Mouse (Mus musculus): ENCODE measurements around the gene Hist1h2ad.
"Not testable (repeated sequence)": the region's sequence is repeated elsewhere in the genome, so short reads cannot be mapped to it uniquely, and the experiment has no call there.

The Hist1h2ad gene

DNA sequence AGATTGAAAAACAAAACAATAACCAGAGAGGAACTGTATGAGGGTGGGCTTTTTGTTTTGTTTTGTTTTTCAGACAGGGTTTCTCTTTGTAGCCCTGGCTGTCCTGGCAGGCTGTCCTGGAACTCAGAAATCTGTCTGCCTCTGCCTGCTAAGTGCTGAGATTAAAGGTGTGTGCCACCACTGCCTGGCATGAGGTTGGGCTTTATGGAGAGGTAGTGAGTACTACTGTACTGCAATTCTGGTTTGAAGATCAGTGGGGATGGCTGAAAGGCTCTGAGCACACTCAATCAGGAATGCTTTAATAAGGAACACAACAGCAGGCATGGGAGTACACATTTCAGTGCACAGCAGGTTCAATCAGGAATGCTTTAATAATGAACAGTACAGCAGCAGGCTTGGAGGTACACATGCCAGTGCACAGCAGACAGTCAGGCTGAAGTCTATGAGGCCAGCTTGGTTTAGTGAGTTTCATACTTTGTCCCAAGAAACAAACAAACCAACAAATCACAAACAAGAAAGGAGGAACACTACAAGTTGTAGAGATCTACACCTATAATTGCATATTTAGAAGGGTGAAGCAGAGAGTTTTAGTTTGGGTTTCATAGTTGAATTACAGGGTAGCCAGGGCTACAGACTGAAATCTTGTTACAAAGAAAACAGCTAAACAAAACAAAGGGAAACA lies 9.3 kb downstream of the Hist1h2ad start:
- DNase-seq (ENCODE audit: low read depth, low spot score) = no peak

DNA sequence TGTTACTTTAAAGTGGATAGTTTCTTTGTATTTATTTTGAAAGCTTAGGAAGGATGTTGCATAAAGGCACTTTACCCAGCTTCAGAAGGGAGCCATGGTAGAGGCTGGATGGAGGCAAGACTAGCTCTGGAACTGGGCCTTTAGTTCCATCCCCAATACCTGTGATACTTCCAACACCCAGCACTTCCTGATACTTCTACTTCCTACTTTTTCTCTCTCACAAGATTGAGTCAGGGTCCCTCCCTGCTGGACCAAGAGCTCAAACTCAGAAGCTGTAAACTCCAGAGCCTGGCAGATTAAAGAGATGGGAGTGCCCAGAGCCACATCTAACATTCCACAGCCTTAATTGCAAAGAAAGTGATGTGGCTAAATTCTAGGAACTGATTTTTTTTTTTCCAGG lies 10.2 kb downstream of the Hist1h2ad start:
- DNase-seq (ENCODE audit: low read depth, low spot score) = peak; percentile 37

DNA sequence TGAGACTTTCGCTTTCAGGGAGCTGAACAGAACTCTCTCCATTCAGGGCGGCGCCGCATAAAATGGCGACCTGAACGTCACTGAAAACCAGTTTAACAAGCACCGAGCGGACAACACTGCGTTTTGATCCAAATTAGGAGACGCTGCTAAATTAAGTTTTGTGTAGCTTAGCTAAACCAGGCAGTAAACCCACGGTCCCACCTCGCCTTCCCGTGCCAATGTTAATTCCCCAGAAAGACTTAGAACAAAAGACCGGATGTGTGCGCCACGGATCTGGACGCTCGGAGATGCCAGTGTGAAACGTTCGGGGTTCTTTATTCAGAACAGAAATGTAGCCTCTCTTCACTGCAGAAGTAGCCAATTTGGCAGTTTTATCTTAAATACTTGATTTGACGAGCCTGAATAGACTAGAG lies 10.9 kb downstream of the Hist1h2ad start:
- peak; percentile 79 for DNase-seq (ENCODE audit: low read depth, low spot score)

DNA sequence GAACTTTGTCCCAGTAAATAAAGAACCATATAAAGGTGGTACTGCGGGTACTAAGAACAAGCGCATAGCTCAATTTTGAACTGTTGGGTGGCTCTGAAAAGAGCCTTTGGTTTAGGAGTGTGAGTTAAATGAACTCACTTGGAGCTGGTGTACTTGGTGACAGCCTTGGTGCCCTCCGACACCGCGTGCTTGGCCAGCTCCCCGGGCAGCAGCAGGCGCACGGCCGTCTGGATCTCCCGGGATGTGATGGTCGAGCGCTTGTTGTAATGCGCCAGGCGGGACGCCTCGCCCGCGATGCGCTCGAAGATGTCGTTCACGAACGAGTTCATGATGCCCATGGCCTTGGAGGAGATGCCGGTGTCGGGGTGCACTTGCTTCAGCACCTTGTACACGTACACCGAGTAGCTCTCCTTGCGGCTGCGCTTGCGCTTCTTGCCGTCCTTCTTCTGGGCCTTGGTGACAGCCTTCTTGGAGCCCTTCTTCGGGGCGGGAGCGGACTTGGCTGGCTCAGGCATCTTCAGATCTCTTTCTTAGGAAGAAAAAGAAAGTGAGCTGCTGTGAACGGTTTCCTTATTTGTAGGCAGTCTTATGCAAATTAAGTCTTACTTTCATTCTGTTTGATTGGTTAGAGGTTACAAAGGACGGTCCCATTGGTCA lies 11.4 kb downstream of the Hist1h2ad start:
- DNase-seq (ENCODE audit: low read depth, low spot score) = peak; percentile 93

DNA sequence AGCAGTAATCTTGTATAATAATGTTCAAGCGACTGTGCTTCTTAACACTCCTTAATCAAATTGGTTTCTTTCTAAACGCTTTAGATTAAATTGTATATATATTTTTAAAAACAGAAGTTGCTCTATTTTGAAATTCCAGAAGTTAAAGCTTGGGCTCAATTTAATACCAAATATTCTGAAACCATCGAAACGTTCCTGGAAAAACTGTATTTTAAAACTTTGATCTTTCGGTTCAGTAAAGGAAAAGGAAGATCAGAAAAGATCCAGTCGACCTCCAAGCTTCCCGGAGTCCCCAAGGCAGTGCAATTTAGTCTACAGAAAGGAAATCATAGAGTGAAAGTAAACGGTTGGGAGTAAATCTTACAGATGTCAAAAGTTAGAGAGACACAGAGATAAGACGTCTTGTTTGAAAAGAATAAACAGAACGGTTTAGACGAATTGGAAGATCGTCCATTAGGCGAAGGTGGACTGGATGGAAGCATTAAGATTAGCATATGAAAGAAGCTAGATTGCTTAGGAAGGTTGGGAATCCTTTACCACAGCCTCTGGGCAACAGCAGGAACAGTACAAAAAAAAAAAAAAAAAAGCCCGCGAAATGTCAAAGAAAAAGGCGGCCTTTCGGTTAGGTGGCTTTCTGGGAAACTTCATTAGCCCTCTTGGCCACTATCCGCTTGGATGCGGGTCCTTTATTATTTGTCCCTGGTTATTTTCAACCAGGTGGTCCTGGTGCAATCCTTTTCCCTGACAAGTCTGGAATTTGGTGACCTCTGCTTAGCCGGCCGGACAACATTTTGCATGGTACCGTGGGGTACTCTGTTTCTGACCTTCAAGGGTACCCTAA lies 12.1 kb downstream of the Hist1h2ad start:
- peak; percentile 60 for DNase-seq (ENCODE audit: low read depth, low spot score)

DNA sequence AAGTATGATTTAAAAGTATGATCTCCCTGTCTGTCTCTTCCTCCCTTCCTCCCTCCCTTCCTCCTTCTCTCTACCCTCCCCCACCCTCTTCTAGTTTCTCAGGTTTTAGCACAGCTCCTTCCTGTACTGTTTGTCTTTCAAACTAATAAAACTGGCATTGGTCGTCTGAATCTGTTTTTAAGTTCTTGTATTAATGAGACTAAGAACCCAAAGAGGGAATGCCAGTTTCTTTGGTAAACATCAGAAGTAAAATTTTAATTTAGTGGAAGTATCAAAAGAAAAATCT lies 12.7 kb downstream of the Hist1h2ad start:
- peak; percentile 42 for DNase-seq (ENCODE audit: low read depth, low spot score)

DNA sequence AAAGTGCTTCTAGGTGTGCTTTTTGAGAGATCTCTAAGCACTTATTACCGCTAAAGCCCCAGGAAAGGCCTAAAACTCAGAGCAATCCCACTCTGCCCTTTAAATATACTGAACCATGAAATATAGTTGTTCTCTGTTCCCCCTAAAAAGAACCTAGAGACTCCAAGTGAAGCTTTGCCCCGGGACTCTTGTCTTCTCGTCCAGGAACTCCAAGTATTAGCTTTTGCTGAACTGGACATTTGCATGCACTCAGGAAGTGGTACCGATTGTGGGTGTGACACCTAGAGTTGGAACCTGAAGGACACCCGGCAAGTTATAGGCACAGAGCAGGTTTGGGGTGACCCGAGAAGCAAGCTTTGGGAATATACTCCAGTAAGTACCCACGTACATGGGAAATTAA lies 17.0 kb downstream of the Hist1h2ad start:
- DNase-seq (ENCODE audit: low read depth, low spot score) = no peak

DNA sequence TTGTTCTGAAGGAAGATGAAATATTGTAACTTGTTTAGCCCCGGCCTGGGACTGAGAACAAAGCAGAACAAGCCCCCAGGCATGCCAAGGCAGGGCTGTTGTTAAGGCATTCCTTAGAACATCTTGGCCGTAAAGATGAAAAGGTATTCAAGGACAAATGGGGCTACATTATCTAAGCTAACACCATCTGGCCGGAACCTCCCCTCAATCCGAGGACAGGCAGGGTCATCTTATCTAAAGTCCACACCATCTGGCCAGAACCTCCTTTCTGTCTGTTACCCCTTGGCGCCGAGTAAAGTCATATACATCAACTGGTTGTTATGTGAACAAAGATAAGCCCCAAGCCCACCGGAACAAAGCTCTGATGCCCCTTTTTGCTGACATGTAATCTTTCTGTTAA lies 17.7 kb downstream of the Hist1h2ad start:
- DNase-seq (ENCODE audit: low read depth, low spot score) = not testable (repeated sequence)

DNA sequence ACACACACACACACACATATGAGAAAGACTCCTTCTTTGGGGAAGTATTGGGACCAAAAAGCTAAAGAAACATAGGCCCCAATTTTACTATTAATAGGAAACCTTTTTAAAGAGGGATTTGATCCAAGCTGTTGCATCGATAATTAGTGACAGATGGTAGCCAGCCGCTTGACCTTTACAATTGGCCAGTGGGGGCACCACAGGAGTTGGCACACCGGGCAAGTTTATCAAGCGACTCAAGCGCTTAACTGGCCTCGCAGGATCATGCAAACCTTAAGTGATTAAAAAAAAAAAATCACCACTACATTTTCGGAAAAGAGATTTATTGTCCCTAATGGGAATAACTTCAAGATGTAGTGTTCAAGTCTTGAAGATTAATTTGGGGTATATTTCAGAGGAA lies 18.4 kb downstream of the Hist1h2ad start:
- DNase-seq (ENCODE audit: low read depth, low spot score) = no peak

DNA sequence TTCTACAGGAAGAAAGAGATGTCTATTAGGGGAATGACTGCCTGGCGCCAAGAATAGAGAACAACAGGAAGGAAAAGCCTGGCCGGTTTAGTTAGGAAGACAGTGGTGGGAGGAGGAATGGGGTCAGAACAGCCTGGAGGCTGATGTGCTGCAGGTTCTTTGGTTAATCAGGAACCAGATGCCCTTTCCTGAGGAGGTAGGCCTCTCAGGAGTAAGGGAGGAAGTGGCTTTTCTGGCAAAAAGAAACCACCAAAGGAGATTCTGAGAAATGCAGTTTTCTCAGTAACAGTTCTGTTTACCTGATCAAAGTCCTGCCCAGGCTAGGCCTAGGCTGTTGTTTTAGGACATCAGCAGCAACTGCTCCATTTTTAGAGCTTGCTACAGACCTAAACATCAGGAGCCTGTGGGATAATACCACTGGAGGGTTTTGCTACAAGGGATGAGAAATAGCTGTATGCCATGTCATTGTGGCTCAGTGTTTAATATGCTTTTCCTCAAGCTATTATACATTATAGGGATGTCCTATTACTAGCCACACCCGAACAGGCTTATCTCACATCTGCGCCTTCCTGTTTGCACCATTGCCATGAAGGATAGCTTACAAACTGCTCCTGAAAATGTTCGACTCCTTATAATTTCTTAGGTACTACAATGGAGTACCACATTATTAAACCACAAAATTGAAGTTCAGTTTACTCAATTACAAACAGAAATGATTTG lies 19.0 kb downstream of the Hist1h2ad start:
- DNase-seq (ENCODE audit: low read depth, low spot score) = no peak

DNA sequence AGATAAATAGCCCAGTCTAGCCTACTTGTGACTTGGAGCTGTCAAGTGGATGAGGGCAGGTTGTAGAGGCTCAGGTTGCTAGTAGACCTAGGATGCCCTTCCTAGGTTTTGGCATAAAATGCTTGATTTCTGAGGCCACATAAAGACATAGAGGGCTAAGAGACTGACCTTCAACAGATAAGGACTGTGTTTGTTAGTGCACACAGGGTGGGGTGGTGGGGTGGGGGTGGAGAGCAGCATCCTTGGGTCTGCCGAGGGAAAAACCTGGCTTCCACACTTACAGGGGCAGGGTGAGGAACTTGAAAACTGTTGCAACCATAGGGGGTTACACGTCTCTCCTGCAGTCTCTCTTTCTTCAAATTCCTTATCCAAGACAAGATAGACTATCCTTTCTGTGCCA lies 21.0 kb downstream of the Hist1h2ad start:
- DNase-seq (ENCODE audit: low read depth, low spot score) = no peak

DNA sequence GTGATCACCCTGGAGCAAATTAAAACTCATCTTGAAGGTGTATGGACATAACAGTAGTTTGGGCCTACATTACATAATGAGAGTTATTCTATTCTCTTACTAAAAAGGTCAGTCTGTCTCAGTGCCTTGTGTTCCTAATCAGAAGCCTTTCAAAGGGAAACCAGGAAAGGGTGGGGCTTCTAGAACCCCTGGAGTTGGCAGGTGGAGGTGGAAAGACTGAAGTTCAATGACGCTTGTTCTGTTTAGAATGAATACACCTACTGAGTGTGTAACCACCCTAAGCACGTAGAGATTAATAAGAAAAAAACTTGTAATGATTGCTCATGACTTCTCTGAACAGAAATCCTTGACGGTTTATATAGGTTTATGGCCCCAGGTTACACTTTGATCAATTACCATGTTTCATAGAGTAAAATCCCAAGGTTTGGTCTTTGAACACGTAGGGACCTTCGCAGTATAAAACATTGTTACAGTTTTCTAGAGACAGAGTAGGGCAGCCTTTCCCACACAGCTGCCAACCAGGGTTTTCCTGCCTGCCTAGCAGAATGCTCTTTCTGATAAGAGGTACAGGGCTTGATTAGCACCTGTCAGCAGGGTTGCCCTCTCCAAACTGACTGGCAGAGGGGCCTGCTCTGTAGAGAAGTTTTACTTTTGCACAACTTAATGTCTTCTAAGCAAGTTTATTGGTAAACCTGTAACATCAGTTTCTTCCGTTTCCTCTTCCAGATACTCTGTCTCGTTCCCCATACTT lies 21.6 kb downstream of the Hist1h2ad start:
- peak; percentile 65 for DNase-seq (ENCODE audit: low read depth, low spot score)

DNA sequence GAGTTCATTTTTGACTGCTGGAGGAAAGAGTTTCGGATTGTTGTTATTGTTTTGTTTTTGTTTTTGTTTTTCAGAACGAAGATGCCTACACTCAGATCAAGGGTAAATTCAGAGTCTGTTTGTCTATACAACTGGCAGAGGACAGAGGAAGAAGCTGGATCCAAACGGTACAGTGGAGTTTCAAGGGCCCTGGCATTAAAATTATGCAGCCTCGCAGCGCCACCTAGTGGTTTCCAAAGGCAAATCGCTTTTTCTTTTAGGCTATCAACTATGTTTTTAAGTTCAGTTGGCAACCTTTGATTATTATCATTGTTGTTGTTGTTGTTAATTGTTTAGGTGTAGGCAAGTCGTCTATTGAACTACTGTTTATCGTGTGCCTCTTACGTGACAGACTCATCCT lies 23.8 kb downstream of the Hist1h2ad start:
- peak; percentile 90 for DNase-seq (ENCODE audit: low read depth, low spot score)

DNA sequence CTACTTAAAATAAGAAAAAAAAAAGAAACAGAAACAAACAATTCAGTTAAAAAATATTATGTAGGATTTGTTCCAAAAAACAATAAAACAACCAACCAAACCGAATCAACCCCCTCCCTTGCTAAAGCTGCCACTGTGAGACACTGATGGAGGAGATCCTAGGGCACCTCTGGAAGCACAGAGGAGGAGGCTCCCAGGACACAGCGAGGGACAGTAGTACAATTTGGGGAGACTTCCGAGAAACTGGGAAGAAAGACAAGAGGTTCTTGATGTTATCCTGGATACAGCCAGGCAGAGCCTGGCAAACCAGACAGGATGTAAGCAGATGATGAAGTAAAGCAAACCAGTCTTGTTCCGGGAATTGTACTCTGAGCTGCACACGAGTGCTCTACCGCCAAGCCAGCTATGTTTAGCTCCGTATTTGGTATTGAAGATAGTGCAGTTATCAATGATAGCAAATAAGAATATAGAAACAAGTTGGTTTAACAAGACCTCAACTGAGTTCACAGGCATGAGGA lies 29.1 kb downstream of the Hist1h2ad start:
- DNase-seq (ENCODE audit: low read depth, low spot score) = no peak

DNA sequence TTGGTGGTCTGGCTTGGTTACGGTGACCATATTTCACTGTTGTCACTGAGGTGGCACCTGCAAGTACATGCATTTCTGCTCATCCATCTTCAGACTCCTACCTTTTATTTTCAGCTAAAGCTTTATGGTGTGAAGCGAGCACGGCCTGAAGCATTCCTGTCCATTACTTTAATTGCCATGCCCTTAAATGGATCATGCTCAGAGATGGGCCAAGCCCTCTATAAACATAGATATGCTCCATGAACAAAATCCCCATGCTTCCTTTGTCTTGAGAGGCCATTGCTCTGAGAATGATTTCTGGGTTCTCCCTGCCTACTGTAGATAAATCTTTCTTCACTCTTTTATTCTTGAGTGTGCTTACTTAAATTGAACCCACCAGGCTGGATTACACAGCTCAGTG lies 30.3 kb downstream of the Hist1h2ad start:
- no peak for DNase-seq (ENCODE audit: low read depth, low spot score)

DNA sequence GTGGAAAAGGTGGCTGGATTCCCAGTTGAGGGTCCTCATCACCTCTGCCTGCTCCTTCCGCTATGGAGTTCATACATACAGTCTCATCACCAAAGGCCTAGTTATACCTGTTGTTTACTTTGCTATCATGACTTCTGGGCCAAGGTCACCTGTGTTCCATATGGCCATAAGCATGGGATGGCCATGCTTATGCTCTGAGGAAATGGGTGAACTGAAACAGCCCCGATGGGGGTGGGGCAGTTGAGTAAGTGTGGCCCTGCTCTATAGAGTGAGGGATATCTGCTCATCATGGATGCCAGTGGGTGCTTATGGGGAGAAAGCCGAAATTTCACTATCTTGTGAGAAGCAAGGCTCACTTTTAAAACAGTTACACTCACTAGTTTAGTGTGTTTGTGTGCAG lies 30.9 kb downstream of the Hist1h2ad start:
- no peak for DNase-seq (ENCODE audit: low read depth, low spot score)

DNA sequence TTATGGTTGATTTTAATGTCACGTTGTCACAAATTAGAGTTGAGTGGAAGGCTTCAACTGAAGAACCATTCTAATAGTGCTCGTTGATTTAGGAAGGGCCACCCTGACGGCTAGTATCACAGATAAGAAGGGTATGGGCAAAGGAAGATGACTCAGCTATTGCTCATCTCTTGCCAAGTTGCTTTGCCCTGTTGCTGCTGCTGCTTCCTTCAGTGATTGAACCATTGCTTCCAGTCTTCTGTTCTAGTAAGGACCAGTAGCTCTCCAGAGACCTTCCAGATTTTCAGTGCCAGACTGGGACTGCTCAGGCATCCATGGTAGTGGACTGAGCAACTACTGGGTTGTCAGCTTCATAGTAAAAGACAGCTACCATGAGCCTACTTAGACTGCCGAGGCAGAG lies 35.0 kb downstream of the Hist1h2ad start:
- peak; percentile 62 for DNase-seq (ENCODE audit: low read depth, low spot score)

DNA sequence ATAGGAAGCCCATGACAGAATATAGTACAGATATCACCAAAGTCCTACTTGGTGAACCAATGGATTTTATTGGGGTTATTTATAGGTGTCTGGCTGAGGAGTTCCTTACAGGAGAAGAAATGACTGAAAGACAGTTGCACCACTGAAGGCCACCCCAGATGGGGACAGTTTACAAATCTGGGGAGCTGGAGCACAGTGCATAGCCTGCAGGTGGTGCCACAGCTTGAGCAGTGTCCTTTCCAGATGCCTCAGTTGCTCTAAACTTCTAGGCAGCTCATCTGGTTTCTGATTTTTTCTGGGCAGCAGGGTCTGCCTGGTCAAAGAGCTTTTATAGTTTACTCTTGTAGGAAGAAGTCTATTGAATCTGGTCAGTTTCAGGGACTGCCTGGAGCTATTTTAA lies 35.7 kb downstream of the Hist1h2ad start:
- no peak for DNase-seq (ENCODE audit: low read depth, low spot score)

DNA sequence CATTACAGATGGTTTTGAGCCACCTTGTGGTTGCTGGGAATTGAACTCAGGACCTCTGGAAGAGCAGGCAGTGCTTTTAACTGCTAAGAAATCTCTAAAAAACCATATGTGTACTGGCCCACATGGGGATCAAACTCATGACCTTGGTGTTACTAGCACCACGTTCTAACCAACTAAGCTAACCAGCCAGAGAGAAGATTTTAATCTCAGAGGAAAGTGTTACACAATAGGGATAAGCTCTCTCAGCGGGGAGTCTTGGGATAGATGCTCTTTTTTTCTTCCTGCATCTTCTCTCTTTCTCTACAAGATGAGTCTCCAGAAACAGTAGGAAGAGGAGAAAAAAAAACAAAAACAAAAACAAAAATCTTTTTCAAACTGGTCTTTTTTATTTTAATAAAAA lies 36.2 kb downstream of the Hist1h2ad start:
- no peak for DNase-seq (ENCODE audit: low read depth, low spot score)

DNA sequence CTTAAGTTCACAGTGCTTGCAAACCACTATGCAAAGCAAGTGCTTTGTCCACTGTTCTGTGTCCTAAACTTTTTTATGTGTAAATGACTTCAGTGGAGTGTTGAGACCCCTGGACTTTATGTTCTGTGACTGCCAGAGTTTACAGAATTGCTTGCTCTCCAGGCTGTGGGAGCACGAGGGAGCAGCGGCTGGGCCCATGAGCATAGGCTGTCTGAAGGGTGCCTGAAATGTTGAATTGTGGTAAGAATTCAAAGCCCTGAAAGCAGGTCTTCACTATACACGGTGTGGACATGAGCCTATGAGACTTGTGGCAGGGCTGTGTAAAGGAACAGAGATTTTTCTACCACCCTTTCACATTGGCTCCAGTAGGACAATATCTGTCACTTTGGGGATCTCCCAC lies 37.5 kb downstream of the Hist1h2ad start:
- DNase-seq (ENCODE audit: low read depth, low spot score) = no peak

DNA sequence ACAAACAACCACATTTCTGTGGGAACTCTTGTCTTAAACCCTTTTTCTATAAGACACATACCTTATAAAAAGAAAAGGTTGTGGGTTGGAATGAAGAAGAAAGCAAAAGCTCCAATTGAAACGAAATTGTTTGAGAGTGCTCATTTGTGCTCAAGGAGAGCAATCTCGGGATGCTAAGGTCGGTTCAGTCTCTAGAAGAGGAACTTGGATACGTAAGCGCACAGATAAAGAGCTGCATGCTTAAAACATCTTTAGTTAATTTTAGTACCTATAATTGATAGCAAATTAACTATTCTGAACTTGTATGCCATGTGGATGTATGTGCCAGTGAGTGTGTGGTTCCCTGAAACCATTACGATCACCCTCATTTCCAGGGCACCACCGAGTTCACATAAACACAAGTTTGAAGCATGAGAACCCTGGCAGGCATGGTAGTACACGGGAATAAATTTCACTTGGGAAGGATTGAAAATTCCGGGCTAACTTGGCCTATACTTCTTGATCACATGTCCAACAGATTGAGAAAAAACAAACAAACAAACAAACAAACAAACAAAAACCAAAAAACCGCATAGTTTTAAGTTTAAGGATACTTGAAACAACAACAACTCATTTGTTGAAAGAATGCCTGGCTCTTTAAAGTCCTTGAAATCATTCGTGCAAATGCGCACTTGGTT lies 46.0 kb downstream of the Hist1h2ad start:
- DNase-seq (ENCODE audit: low read depth, low spot score) = peak; percentile 28

Measured in c-Kit-negative CD71-positive TER-119-positive erythroid progenitor cells, embryonic 14.5 days (primary cell).